Mouse (Mus musculus) c-Kit-positive CD71-negative TER-119-negative erythroid progenitor cells, embryonic 14.5 days (primary cell): Measurements from ENCODE around the gene Vmn1r77.
"Not testable (repeated sequence)": the region's sequence is repeated elsewhere in the genome, so short reads cannot be mapped to it uniquely, and the experiment has no call there.

Source experiments
- DNase-seq: peaks from one replicate; pipeline ENCODE4 v3.0.0-alpha.2; 2013; ENCODE audit warnings: low read depth

The Vmn1r77 gene

DNA sequence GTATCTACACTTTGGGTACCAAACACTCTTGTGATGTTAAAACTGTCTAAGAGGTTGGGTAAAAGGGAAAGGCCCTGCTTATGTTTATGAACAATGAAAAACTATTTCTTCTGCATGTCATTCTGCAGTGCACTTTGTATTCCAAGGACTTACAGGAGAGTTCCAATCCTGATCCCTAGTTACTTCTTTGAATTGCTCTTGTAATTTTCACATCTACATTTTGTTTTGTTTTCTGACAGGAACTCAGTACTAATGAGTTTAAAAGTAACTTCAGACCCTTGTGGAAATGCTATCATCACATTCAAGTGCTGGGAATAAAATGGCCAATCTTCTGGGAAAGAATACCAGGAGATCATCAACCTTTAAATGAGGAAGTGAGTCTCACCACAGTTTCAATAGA, at the start of gene Vmn1r77:
Vmn1r77 (plus strand) TSS at position 301 of the 400 bp plus-strand sequence.
- DNase-seq, result not testable (repeated sequence)

DNA sequence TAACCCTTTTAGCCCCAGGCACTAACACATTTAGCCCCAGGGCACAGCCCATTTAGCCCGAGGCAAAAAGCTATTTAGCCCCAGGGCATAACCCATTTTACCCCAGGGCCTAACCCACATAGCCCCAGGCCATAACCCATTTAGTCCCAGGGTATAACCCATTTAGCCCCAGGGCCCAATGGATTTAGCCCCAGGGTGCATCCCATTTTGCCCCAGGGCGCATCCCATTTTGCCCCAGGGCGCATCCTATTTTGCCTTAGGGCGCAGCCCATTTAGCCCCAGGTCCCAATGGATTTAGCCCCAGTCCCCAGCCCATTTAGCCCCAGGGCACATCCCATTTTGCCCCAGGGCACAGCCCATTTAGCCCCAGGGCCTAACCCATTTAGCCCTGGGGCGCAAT, 25.1 kb upstream of the Vmn1r77 start:
- DNase-seq, result not testable (repeated sequence)

DNA sequence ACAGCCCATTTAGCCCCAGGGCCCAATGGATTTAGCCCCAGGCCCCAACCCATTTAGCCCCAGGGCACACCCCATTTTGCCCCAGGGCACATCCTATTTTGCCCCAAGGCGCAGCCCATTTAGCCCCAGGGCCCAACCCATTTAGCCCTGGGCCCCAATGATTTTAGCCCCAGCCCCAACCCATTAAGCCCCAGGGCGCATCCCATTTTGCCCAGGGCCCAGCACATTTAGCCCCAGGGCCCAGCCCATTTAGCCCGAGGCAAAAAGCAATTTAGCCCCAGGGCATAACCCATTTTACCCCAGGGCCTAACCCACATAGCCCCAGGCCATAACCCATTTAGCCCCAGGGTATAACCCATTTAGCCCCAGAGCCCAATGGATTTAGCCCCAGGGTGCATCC, 24.2 kb upstream of the Vmn1r77 start:
- not testable (repeated sequence) for DNase-seq

DNA sequence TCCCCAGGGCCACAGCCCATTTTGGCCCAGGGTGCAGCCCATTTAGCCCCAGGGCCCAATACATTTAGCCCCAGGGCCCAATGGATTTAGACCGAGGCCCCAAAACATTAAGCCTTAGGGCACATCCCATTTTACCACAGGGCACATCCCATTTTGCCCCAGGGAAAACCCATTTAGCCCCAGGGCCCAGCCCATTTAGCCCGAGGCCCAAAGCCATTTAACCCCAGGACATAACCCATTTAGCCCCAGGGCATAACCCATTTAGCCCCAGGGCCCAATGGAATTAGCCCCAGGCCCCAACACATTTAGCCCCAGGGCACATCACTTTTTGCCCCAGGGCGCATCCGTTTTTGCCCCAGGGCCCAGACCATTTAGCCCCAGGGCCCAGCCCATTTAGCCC, 23.4 kb upstream of the Vmn1r77 start:
- no peak for DNase-seq

DNA sequence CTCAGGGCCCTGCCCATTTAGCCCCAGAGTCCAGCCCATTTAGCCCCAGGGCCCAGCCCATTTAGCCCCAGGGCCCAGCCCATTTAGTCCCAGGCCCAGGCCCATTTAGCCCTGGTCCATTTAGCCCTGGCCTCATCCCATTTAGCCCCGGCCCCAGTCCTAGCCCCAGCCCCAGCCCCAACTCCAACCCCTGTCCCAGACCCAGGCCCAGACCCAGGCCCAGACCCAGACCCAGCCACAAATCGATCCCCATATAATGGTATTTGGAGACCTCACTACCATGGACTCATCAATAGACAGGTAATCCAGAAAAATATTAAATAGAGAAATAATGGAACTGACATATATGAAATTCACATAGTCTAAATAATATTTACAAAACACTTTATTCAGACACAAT, 18.7 kb upstream of the Vmn1r77 start:
- DNase-seq, result not testable (repeated sequence)

DNA sequence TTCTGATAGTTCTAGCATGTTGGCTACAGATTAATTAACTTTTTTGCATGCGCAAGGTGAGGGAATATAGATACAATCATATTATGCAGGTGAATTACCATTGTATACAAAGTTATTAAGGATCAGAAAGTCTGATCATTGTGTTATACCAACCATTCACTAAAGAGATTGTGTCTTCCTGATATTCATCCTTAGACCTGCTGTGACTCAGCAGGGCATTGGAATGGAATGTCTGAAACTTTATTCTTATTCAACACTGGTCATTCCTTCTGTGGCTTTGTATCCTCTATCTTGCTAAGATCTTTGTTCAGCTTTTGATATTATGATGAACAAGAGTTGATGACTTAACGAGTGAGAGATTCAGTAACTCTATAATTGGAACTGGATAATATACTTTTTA, 4.1 kb downstream of the Vmn1r77 start:
- no peak for DNase-seq
